Mouse (Mus musculus) large intestine, adult 2 months (tissue): ENCODE data around the gene Ptpn14. TPM values are rescaled to one million over a fixed set of nuclear protein-coding genes. Genes with fewer than 3 reads are reported as not detected.

Experiments used
- DNase-seq: peaks from one replicate; pipeline ENCODE4 v3.0.0-alpha.2; 2012; ENCODE audit warnings: low read depth, low spot score
- WGBS: fragments of 180-500 bp; shearing (Covaris S2); methylation state at CpG from one replicate; pipeline ENCODE4 v1.1.7; 2018; 5-methylcytosine and 5-hydroxymethylcytosine counted together
- polyA plus RNA-seq: library from polyadenylated mRNA; depleted of rRNA; stranded (reverse); fragments of >200 nt; gene quantifications from 2 replicates; pipeline ENCODE4 v1.2.3, GENCODE M21; 2012; rRNA removed

The Ptpn14 gene
- polyA plus RNA-seq, 1 experiment, result 2.1 TPM

DNA sequence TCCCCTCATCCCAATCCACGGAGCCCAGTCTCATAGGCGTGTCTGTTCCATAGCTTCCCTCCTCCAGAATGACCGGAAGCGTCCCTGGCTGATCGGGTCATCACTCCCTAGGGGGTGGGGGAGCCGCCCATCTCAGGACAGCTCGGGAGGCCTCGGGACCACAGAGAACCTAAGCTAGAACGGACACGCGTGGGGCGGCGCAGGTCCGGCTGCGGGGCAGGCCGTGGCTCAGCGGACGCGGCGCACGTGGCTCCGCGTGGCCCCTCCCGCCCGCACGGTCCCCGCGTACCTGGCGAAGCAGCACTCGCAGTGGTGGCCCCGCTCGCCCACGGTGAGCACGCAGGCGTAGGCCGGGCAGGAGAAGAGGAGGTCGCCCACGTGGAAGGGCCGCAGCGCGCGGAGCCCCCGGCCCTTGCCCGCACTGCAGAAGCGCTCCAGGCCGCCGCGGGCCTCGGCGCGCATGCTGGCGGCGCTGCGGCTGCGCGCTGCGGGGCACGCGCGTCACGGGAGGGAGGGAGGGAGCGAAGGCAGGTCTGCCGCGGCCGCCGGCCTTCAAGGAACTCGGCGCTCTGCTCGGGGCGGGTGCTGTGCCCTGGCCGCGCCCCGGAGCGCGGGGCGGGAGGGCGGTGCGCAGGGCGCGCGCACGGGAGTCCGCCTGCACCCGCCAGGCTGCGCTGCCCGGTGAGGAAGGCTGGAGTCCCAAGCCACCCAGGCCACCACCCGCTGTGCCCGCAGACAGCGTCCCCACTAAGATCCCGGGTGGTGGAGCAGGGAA is 193.9 kb downstream of the Ptpn14 start, which contains the start of gene Smyd2:
Gene Smyd2, minus strand, starts transcription at position 546 of the 775 bp plus-strand sequence.
- 2% methylated on average over 80 of the region's 90 CpGs for WGBS
- DNase-seq, result peak; percentile 48

DNA sequence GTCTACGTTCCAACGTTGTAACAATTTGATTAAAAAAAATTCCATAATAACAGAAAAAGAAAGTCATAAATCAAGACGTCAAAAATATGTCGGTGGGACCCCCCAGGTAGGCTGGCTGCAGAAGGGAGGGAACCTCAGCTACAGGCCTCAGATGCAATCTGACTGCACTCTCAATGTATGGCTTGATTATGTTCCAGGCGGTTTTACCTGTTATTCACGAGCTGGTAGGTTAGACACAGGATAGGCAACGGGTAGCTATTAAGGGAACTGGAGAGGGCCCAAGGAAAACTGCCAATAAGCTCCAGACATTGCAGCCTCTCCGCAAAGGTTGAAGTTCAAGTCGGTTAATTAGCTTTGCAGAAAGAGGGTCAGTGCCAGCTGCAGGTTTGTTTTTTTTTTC is 194.7 kb downstream of the Ptpn14 start:
- DNase-seq, result peak; percentile 42
- 12% methylated on average over 9 of the region's 9 CpGs for WGBS

DNA sequence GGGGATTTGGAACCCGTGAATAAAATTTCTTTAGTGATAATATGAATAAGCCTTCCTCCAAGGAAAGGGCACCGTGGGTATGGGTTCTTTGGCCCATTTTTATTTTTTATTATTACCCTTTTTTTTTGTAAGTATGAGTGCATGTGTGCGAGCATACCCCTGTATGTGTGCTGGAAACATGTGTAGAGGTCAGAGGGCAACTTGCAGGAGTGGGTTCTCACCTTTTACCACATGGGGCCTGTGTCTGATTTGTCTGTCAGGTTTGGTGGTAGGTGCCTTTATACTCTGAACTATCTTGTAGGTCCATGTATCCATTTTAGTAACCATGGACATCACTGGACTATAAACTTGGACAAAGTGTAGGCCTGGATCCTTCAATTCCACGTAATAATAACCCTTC is 195.1 kb downstream of the Ptpn14 start:
- WGBS, result 57% methylated on average over 4 of the region's 4 CpGs
- no peak for DNase-seq

DNA sequence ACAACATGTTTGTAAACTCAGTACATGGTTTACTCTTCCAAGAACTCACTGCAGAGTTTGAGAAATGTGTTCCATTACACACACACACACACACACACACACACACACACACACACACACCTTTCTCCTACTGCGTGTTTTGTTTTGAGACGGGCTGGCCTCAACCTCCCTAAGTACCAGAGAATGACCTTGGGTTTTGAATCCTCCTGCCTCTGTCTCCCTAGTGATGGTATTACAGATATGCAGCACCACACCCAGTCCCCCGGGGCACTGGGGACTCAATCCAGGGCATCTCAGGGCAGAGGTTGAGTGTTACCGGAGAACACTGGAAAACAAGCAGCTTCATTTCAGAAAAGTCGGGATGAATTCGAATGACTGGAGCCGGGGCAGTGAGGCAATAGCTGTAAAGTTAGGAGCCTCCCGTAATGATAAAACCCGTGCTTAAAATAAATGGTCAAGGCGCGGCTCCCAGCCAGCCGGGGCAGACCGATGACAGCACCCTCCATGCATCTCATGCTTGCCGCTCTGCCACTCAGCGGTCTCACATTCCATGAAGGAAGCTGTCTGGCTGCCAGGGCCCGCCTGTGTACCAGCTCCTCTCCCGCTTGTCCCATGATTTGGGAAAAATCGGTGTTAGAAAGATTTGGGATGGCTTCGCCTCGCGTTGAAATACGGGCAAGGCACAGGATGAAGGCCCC is 196.0 kb downstream of the Ptpn14 start:
- DNase-seq, result no peak
- WGBS, result 50% methylated on average over 22 of the region's 22 CpGs

DNA sequence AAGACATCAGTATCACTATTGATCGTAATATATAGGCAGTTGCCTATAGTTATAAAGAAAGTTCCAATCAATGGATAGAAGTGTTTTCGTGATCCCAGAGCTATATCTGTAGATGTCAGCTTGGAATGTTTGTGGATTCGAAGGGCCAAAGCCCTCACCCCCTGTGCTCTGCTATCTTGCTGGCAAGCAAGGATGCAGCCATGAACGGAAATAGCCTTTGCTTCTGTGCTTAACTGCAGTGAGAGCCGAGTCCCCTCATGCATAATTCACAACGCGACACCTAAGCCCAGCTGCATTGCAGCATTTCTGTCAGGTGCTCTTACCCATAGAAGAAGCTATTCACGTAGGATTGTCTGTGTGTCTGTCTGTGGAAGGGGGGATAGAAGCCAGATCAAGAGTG is 198.2 kb downstream of the Ptpn14 start:
- WGBS, result 85% methylated on average over 8 of the region's 8 CpGs

More for the DNA sequence above, 198.2 kb downstream of the Ptpn14 start:
- no peak for DNase-seq

Other genes starting within 250 kb of the Ptpn14 start
- 5.0 and 6.0 TPM in 2 replicates for gene Cenpf, start 40.2 kb upstream of the Ptpn14 start, polyA plus RNA-seq
- gene Smyd2, start 194.1 kb downstream of the Ptpn14 start, polyA plus RNA-seq, result 53.2 and 54.8 TPM in 2 replicates